Mouse (Mus musculus) lung, postnatal 0 days (tissue): ENCODE data around the gene Scfd2.

Experiments used
- CTCF ChIP-seq: IDR thresholded peaks from 2 replicates; pipeline ENCODE4 v1.5.1; 2016; ENCODE audit warnings: antibody characterized with exemption, mild to moderate bottlenecking
- EP300 ChIP-seq: IDR thresholded peaks from 2 replicates; pipeline ENCODE4 v1.6.1; 2016; ENCODE audit warnings: antibody characterized with exemption, mild to moderate bottlenecking, control low read depth

- no peak for TF ChIP-seq CTCF
- TF ChIP-seq EP300, result no peak
Measured at GRCm38 (mm10) chr5:74200481-74200880, 331.1 kb downstream of the Scfd2 start.
